Mouse (Mus musculus): ENCODE measurements around the gene Sorbs1. TPM values are rescaled to one million over a fixed set of nuclear protein-coding genes. Genes with fewer than 3 reads are reported as not detected.

Gene Sorbs1
- polyA plus RNA-seq, 1 experiment from 2014 or later = 39.0 TPM

GRCm38 (mm10) chr19:40465339-40465738 lies 48.2 kb downstream of the Sorbs1 start:
- no peaks in the 10 kb centered on the region for H3K36me3 ChIP-seq (replicated peaks)
- H3K9me3 ChIP-seq = no peaks in the 10 kb centered on the region
- no peak for DNase-seq (ENCODE audit: extremely low spot score, low spot score)
- WGBS = 76% methylated on average over 3 of the region's 3 CpGs
- no peaks in the 10 kb centered on the region for H3K27me3 ChIP-seq (ENCODE audit: poor library complexity, severe bottlenecking)
- H3K4me1 ChIP-seq = peaks cover 7% of the 10 kb centered on the region
- no peak overlapping the region for H3K4me3 ChIP-seq
- H3K27ac ChIP-seq = no peak overlapping the region

DNA sequence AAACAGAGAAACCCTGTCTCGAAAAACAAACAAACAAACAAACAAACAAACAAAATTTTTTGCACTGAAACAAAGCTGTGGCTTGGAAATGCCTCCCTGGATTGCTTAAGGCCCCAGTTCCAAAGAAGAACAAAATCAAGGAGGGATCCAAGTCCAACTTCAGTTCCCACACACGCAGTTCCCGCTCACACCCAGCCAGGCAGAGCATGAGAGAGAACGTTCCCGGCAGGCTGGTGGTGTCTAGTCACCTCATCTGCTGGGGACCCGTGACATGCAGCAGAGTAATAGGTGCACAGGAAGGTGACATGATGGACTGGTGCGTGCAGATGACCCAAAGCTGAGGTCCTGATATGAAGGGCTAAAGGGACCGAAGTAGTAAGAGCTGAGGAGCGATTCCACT lies 49.2 kb downstream of the Sorbs1 start:
- H3K27ac ChIP-seq = no peak overlapping the region
- WGBS = 94% methylated on average over 9 of the region's 9 CpGs
- H3K36me3 ChIP-seq (replicated peaks) = no peaks in the 10 kb centered on the region
- no peaks in the 10 kb centered on the region for H3K27me3 ChIP-seq (ENCODE audit: poor library complexity, severe bottlenecking)
- DNase-seq (ENCODE audit: extremely low spot score, low spot score) = no peak
- no peak overlapping the region for H3K4me3 ChIP-seq
- no peaks in the 10 kb centered on the region for H3K9me3 ChIP-seq
- H3K4me1 ChIP-seq = peaks cover 4% of the 10 kb centered on the region

DNA sequence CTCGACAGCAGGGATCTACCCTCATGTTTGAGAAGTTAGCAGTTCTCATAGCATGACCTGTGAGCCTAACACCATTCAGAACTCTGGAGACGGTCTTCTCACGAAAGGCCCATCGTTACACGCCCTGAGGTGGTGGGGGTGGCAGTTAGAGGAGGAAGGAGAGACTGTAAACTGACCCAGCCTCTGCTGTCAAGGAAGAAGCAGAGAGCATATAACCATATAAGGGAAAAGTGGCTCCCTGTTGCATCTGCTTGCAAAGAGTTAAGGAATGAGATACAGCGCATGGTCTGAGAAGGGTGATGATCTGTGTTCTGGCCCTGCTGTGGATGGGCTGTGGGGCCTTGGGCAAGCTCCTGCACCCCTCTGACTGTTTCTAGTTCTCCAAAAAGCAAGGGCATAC lies 50.7 kb downstream of the Sorbs1 start:
- H3K27me3 ChIP-seq (ENCODE audit: poor library complexity, severe bottlenecking) = no peaks in the 10 kb centered on the region
- WGBS = 73% methylated on average over 6 of the region's 6 CpGs
- H3K9me3 ChIP-seq = no peaks in the 10 kb centered on the region
- no peaks in the 10 kb centered on the region for H3K36me3 ChIP-seq (replicated peaks)
- no peak overlapping the region for H3K27ac ChIP-seq
- no peak for DNase-seq (ENCODE audit: extremely low spot score, low spot score)
- H3K4me1 ChIP-seq = peaks cover 4% of the 10 kb centered on the region
- no peak overlapping the region for H3K4me3 ChIP-seq

GRCm38 (mm10) chr19:40462481-40462880 lies 51.1 kb downstream of the Sorbs1 start:
- H3K27ac ChIP-seq = 0 out of 2 replicates have a peak overlapping the region, but pooled peaks have one; percentile 9
- no peak overlapping the region for H3K4me3 ChIP-seq
- 82% methylated on average over 2 of the region's 2 CpGs for WGBS
- H3K27me3 ChIP-seq (ENCODE audit: poor library complexity, severe bottlenecking) = no peaks in the 10 kb centered on the region
- H3K9me3 ChIP-seq = no peaks in the 10 kb centered on the region
- H3K36me3 ChIP-seq (replicated peaks) = no peaks in the 10 kb centered on the region
- peaks cover 4% of the 10 kb centered on the region for H3K4me1 ChIP-seq
- no peak for DNase-seq (ENCODE audit: extremely low spot score, low spot score)

DNA sequence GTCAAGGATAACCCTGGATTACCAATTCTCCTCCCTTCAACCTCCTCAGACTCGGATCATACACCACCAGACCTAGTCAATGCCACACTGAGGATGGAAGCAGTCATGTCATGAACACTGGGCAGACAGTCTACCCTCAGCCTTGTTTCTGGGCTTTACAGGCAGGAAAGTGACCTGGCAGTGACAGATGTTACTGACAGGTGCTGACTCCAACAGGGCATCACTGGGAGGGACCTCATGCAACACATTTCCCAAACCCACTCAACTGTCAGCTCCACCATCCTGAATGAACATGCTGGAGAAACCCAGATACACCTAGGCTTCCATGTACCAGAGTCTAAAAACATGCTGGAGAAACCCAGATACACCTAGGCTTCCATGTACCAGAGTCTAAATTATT lies 51.9 kb downstream of the Sorbs1 start:
- H3K36me3 ChIP-seq (replicated peaks) = no peaks in the 10 kb centered on the region
- DNase-seq (ENCODE audit: extremely low spot score, low spot score) = no peak
- H3K9me3 ChIP-seq = no peaks in the 10 kb centered on the region
- no peak overlapping the region for H3K27ac ChIP-seq
- no peak overlapping the region for H3K4me3 ChIP-seq
- peaks cover 4% of the 10 kb centered on the region for H3K4me1 ChIP-seq
- WGBS = 67% methylated on average over 1 of the region's 1 CpGs
- no peaks in the 10 kb centered on the region for H3K27me3 ChIP-seq (ENCODE audit: poor library complexity, severe bottlenecking)

DNA sequence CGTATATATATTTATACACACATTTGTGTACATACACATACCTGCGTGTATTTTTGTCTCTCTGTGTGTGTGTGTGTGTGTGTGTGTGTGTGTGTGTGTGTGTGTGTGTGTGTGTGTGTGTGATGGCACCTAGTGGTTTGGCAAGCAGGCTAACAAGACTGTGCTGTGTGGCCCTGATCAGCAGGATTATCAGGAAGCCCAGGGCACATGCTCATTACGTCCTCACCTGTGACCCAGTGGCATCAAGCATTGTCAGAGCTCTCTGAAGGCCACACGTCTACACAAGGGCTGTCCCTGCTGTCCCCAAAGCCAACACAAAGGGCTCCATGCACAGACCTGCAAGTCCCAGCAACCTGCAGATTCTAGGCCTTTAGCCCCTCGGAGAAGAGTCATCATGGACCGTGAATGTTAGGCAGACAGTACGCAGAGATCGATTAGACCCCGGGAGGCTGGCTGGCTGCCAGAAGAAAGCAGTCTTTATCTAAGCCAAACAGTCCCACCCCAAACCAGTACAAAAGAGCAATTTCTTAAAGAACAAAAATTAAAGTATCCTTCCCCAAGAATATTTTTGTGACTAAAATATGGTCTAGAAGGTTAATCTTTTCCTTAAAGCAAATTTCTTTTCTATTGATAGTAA lies 52.6 kb downstream of the Sorbs1 start:
- H3K4me1 ChIP-seq = peaks cover 4% of the 10 kb centered on the region
- no peak overlapping the region for H3K27ac ChIP-seq
- 82% methylated on average over 9 of the region's 9 CpGs for WGBS
- no peaks in the 10 kb centered on the region for H3K9me3 ChIP-seq
- no peaks in the 10 kb centered on the region for H3K36me3 ChIP-seq (replicated peaks)
- no peaks in the 10 kb centered on the region for H3K27me3 ChIP-seq (ENCODE audit: poor library complexity, severe bottlenecking)
- no peak overlapping the region for H3K4me3 ChIP-seq
- no peak for DNase-seq (ENCODE audit: extremely low spot score, low spot score)

DNA sequence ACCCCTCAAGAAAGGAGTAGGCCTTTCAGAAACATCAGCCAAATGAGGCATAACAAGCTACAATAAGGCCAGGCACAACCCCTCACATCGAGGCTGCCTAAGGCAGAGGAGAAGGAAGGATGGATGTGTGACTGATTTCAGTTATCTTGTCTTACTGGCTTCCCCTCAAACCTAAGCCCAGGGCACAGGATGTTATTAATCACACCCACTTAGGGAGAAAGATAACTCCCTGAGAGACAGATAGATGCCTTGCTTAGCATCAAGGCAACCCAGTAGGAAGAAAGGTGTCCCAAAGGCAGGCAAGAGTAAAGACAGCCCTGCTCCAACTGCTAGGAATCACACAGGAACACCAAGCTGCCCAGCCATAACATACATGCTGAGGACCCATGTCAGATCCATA lies 54.2 kb downstream of the Sorbs1 start:
- Histone ChIP-seq H3K4me3 (no peak overlapping the region), H3K36me3 (replicated peaks) (no peaks in the 10 kb centered on the region), H3K27ac (no peak overlapping the region), H3K4me1 (peaks cover 4% of the 10 kb centered on the region), H3K27me3 (ENCODE audit: poor library complexity, severe bottlenecking) (no peaks in the 10 kb centered on the region), H3K9me3 (no peaks in the 10 kb centered on the region)
- DNase-seq (ENCODE audit: extremely low spot score, low spot score) = no peak
- WGBS = 78% methylated on average over 1 of the region's 1 CpGs

GRCm38 (mm10) chr19:40458806-40459205 lies 54.8 kb downstream of the Sorbs1 start:
- peaks cover 4% of the 10 kb centered on the region for H3K4me1 ChIP-seq
- no peak overlapping the region for H3K27ac ChIP-seq
- DNase-seq (ENCODE audit: extremely low spot score, low spot score) = no peak
- 89% methylated on average over 3 of the region's 3 CpGs for WGBS
- H3K27me3 ChIP-seq (ENCODE audit: poor library complexity, severe bottlenecking) = no peaks in the 10 kb centered on the region
- H3K9me3 ChIP-seq = no peaks in the 10 kb centered on the region
- H3K4me3 ChIP-seq = no peak overlapping the region
- H3K36me3 ChIP-seq (replicated peaks) = no peaks in the 10 kb centered on the region

DNA sequence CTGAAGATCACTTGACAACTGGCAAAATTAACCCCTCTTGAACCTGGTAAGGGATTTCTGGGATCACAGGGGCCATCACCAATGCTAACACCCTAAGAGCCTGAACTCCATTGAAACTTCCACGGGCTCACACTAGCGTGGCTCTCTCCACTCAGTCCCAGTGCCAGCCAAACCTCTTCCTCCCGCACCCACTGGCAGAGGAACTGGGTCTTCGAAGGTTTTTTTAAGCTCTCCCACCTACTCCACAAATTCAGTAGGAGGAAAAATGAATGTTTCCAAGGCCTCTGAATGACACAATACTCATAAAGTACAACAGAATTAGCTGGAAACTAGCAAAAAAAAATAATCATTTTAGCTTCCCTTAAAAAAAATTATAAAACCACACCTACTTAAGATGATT lies 58.3 kb downstream of the Sorbs1 start:
- Histone ChIP-seq H3K9me3 (peaks cover 6% of the 10 kb centered on the region; the same call in 1 of the 2 replicates), H3K4me3 (no peak overlapping the region), H3K4me1 (no peaks in the 10 kb centered on the region), H3K27me3 (ENCODE audit: poor library complexity, severe bottlenecking) (no peaks in the 10 kb centered on the region), H3K27ac (no peak overlapping the region), H3K36me3 (replicated peaks) (no peaks in the 10 kb centered on the region)
- no peak for DNase-seq (ENCODE audit: extremely low spot score, low spot score)
- WGBS = 95% methylated on average over 4 of the region's 4 CpGs

DNA sequence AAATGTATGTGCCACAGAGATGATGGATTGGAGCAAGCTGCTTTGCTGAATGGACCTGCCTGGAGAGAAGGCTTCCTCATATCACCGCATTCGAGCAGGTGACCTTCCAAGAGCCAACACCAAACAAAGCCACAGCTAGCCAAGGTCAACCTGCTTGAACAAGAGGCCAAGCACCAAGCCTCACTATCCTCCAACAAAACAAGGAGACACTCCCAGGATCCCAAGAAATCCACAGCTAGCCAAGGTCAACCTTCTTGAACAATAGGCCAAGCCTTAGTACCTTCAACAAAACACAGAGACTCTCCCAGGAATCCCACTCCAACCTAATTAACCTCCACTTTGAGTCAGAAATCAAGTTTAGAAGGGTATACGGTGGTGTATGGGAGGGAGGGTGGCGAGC lies 59.5 kb downstream of the Sorbs1 start:
- no peak for DNase-seq (ENCODE audit: extremely low spot score, low spot score)
- WGBS = 89% methylated on average over 4 of the region's 4 CpGs
- no peaks in the 10 kb centered on the region; the same call in 1 of the 2 replicates for H3K36me3 ChIP-seq (replicated peaks)

GRCm38 (mm10) chr19:40452201-40452600 lies 61.4 kb downstream of the Sorbs1 start:
- Histone ChIP-seq H3K27ac (no peak overlapping the region), H3K4me1 (no peaks in the 10 kb centered on the region), H3K36me3 (replicated peaks) (no peaks in the 10 kb centered on the region; the same call in 1 of the 2 replicates), H3K9me3 (peaks cover 6% of the 10 kb centered on the region; the same call in 1 of the 2 replicates), H3K27me3 (ENCODE audit: poor library complexity, severe bottlenecking) (no peaks in the 10 kb centered on the region), H3K4me3 (no peak overlapping the region)
- DNase-seq (ENCODE audit: extremely low spot score, low spot score) = no peak
- 96% methylated on average over 2 of the region's 2 CpGs for WGBS

More for the DNA sequence above, 59.5 kb downstream of the Sorbs1 start:
- Histone ChIP-seq H3K27me3 (ENCODE audit: poor library complexity, severe bottlenecking) (no peaks in the 10 kb centered on the region), H3K4me1 (no peaks in the 10 kb centered on the region), H3K4me3 (no peak overlapping the region), H3K27ac (no peak overlapping the region), H3K9me3 (peaks cover 6% of the 10 kb centered on the region; the same call in 1 of the 2 replicates)

DNA sequence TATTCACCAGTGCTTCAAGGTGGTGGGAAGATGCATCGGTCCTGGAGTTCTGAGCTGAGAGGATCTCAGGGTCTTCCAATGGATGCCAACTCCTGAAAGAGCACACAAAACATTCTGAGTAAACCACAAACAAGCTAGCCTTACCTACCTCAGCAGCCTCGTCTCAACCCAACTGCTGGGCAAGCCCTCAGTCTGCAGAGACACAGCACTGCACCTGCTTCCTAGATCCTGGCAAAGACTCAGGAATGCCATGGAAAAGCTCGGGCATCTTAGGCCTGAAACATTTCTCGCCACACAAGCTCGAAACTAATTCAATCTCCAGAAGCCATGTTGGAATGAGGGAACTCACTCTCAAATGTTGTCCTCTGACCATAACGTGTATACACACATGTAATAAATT lies 62.3 kb downstream of the Sorbs1 start:
- 94% methylated on average over 6 of the region's 6 CpGs for WGBS
- H3K4me1 ChIP-seq = no peaks in the 10 kb centered on the region
- H3K36me3 ChIP-seq (replicated peaks) = no peaks in the 10 kb centered on the region; the same call in 1 of the 2 replicates

DNA sequence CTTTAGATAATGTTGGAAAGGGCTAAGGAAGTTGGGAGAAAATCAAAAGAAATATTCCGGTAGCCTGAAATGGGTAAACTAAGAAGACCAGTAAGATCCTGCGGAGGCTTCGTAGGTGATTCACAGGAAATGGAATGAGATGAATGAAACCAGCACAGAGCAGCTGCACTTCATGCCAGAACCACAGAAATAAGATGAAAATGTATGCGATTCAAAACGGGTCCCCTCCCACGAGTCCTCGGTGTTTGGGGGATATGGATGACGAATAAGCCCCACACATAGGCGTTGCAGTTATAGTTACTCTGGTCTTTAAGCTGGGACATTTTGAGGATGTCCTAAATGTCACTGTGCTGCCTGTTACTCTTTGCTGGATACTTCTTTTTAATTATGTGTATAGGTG lies 67.1 kb downstream of the Sorbs1 start:
- H3K9me3 ChIP-seq = no peaks in the 10 kb centered on the region
- no peaks in the 10 kb centered on the region for H3K27me3 ChIP-seq (ENCODE audit: poor library complexity, severe bottlenecking)
- H3K4me3 ChIP-seq = no peak overlapping the region
- H3K4me1 ChIP-seq = no peaks in the 10 kb centered on the region
- WGBS = 94% methylated on average over 9 of the region's 9 CpGs
- no peaks in the 10 kb centered on the region; the same call in 1 of the 2 replicates for H3K36me3 ChIP-seq (replicated peaks)
- DNase-seq (ENCODE audit: extremely low spot score, low spot score) = no peak
- H3K27ac ChIP-seq = no peak overlapping the region

More for the DNA sequence above, 62.3 kb downstream of the Sorbs1 start:
- Histone ChIP-seq H3K27me3 (ENCODE audit: poor library complexity, severe bottlenecking) (no peaks in the 10 kb centered on the region), H3K9me3 (peaks cover 6% of the 10 kb centered on the region; the same call in 1 of the 2 replicates), H3K27ac (no peak overlapping the region), H3K4me3 (no peak overlapping the region)
- no peak for DNase-seq (ENCODE audit: extremely low spot score, low spot score)
